Mouse (Mus musculus) v-Abl transformed pro-B cells (cell line): ENCODE data around the gene Col4a5.

Source experiments
- in situ Hi-C, 2 experiments: fragments of 400-800 bp; cut with MboI; formaldehyde crosslinking; loops; one replicate each; pipeline ENCODE4 v1.15.1; 2025; ENCODE audit not compliant: unreplicated experiment in 2 of 2

The Col4a5 gene

GRCm38 (mm10) chrX:141475110-141475509 is at the start of gene Col4a5:
Gene Col4a5 (plus strand): TSS chrX:141475385.
- in situ Hi-C loops, result no loop called here

- in situ Hi-C loops, result no loop called here
These were observed 38.4 kb upstream of the Col4a5 start for GRCm38 (mm10) chrX:141436780-141437179.

- in situ Hi-C loops, result no loop called here
These were observed 35.8 kb upstream of the Col4a5 start for GRCm38 (mm10) chrX:141439423-141439822.

- in situ Hi-C loops, result no loop called here
These were observed 27.2 kb upstream of the Col4a5 start for GRCm38 (mm10) chrX:141447936-141448335.

DNA sequence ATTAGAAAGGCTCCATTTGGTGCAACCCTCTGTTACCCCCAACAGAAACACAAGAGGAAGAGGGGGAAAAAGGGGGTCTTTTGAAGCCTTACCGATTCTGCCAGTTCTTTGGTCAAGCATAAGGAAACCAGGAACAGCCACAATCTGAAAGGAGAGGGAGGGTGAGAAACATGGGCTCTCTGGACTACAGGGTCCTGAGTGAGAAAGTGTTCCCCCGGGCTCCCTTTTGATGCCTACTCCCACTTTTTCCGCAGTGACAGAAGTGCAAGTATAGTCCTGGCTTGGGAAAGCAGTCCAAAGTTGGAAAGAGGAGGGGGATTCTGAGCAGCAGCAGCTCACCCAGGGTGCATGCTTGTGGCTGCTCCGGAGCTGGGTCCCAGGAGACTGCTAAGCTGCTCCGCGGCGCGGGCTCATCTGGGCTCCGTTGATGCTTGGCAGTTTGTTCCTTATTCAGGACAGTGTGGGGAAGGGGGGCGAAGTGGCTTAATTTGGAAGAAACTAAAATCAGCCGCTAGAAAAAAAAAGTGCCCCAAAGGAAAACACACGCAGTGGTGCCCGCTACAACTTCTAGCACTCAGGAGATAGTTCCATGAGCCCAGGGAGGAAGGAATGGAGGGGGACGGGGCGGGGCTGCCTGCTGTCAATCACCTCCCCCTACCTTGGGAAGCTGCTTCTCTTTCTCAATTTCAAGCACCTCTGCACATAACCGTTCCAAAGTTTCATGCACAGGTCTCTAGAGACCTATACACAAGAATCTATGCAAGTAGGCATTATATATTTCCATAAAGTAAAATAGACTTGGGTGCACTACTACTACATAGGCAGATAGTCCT is 1.5 kb upstream of the Col4a5 start, which contains the start of gene Col4a6:
Gene Col4a6 (minus strand): TSS at position 607 of the 833 bp plus-strand sequence.
- in situ Hi-C loops, result no loop called here

- in situ Hi-C loops, result no loop called here
These were observed 562 bp downstream of the Col4a5 start for GRCm38 (mm10) chrX:141475566-141476327.

GRCm38 (mm10) chrX:141494545-141494944 is 19.4 kb downstream of the Col4a5 start:
- in situ Hi-C loops, result no loop called here

DNA sequence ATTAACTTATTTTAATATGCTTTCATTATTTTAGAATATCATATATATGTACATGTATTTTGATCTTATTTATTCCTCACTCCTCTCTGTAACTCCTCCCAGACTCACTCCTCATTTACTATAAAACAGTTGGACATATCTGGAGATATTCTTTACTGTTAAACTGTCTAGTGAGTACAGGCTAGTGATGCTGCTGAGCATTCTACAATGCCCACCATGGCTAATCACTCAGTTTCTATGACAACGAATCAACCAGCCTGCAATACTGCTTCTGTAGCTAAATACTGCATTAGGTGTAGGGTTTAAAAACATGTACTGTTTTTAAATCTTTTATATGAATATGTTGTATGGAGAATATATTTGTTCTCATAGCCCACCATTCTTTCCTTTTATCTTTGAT is 27.9 kb downstream of the Col4a5 start:
- in situ Hi-C loops, result no loop called here

DNA sequence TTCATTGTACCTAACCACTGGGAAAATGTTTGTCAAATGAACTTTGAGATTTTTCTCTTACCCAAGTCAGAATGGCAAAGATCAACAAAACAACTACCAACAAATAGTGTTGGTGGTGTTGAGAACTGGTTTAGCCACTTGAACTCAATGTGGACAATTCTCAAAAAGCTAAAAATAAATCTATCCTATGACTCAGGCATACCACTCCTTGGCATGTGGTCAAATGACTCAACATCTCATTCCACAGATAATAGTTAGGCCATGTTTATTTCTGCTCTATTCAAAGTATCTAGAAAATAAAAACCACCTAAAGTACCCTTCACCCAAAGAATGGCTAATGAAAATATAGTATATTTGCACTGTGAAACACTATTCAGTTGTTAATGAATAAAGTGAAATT is 58.3 kb downstream of the Col4a5 start:
- in situ Hi-C loops, result no loop called here

GRCm38 (mm10) chrX:141547471-141547870 is 72.3 kb downstream of the Col4a5 start:
- in situ Hi-C loops, result no loop called here

GRCm38 (mm10) chrX:141590242-141590641 is 115.1 kb downstream of the Col4a5 start:
- in situ Hi-C loops, result loop anchor here in 1 of 2 experiments (25.0 kb wide), 2 partner anchors 722 to 947 kb away; partner anchors contain the start of gene Kcne1l

GRCm38 (mm10) chrX:141721725-141722124 is 246.5 kb downstream of the Col4a5 start:
- in situ Hi-C loops, result no loop called here

DNA sequence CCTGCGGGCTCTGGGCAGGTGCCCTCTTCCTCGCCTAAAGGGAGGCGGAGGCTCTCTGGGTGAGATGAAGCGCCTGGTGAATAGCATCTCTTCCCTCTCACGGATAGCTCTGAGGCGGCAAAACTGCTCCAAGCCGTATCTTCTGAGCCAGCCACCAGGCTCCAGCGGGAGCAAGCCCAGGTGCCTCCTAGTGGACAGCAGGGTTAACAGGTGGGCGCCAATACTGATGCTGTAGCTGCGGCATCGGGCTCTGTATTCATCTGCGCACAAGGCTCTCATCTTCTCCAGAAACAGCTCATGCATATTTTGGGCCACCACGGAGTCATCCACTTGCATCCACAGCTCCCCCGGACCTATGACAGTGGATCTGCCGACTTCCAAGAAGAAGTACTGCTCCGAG is 248.8 kb downstream of the Col4a5 start:
- in situ Hi-C loops, result no loop called here

GRCm38 (mm10) chrX:141724391-141724891 is 249.3 kb downstream of the Col4a5 start:
- in situ Hi-C loops, result no loop called here

- in situ Hi-C loops, result no loop called here
These were observed 250.0 kb downstream of the Col4a5 start, which contains the start of gene Irs4 for GRCm38 (mm10) chrX:141724937-141725918. Gene Irs4 (minus strand): TSS chrX:141725263.

DNA sequence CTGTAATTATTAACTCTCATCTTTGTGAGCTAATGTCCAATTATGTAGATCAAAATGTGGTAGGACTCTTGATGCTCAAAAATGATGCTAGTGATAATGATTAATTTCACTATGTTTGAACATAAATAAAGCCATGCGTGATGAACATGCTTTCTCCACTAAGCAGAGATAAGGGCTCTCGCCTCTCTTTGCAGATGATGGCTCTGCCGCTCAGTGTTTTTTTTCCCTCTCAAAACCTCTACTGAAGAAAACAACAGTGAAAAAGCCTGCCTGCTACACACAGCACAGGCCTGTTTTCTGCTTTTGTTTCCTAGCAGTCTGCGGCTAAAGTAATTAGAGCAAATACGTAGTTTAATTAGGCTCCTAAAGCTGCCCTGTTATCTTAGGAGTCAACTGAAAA is 254.4 kb downstream of the Col4a5 start:
- in situ Hi-C loops, result no loop called here
